ENCODE assay signal across 16 mouse cellular contexts in the genomic region with DNA sequence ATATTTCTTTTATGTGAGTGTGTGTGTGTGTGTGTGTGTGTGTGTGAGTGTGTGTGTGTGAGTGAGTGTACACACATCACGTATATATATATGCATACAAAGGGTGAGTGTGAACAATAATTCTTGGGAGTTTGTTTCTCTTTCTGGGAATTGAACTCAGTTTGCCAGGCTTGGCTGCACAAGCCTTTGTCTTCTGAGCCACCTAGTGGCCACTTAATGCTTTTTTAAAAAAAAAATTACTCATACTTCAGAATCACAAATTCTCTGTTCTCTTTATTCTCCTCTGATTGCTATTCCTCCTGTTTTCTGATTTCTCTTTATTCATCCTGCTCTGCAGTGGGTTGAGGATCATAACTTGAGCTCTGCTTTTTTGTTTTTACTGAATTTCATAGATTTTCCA. TPM values are rescaled to one million over a fixed set of nuclear protein-coding genes. Genes with fewer than 3 reads are reported as not detected.
DNase-seq lines count a peak whose midpoint lies in the region; ATAC-seq and TF ChIP-seq lines count a peak whose summit lies in the region.
"Had no signal": no experiment of that assay in that cellular context is flagged by ENCODE, and none has a peak within 500 bp of the region (broad histone marks: within the 10 kb centered on the region; RNA-seq: fewer than 3 reads in every experiment).

No protein-coding gene starts in this region.

- WGBS in lung, embryonic 14.5 days: 64% methylated on average over 1 of the region's 1 CpGs

- no peak overlapping the region for H3K4me3 ChIP-seq in gastrocnemius, adult 2 months
- no peak overlapping the region for H3K4me3 ChIP-seq in lung, embryonic 14.5 days (ENCODE audit: low read depth, low read length)
- H3K4me3 ChIP-seq: embryonic facial prominence, embryonic 13.5 days; kidney, embryonic 15.5 days; liver, embryonic 13.5 days; neural tube, embryonic 13.5 days had no signal

- no peaks in the 10 kb centered on the region for H3K4me1 ChIP-seq in lung, embryonic 14.5 days (ENCODE audit: insufficient read depth)
- H3K4me1 ChIP-seq: embryonic facial prominence, embryonic 13.5 days; kidney, embryonic 15.5 days; liver, embryonic 13.5 days had no signal

- no peaks in the 10 kb centered on the region for H3K36me3 ChIP-seq in lung, embryonic 14.5 days (ENCODE audit: insufficient read depth)
- H3K36me3 ChIP-seq: embryonic facial prominence, embryonic 13.5 days; kidney, embryonic 15.5 days; liver, embryonic 13.5 days had no signal

- no peak for ATAC-seq in lung, embryonic 14.5 days (ENCODE audit: insufficient read depth)
- ATAC-seq: forebrain, embryonic 16.5 days had no signal

- H3K27ac ChIP-seq in gastrocnemius, adult 2 months: no peak overlapping the region
- H3K27ac ChIP-seq in lung, embryonic 14.5 days (ENCODE audit: low read depth): no peak overlapping the region
- H3K27ac ChIP-seq: embryonic facial prominence, embryonic 13.5 days; kidney, embryonic 15.5 days; liver, embryonic 13.5 days; neural tube, embryonic 13.5 days had no signal

- intact Hi-C loops in gastrocnemius, adult 2 months (cut with DNase I): no loop called here

- no peak overlapping the region for H3K4me2 ChIP-seq in lung, embryonic 14.5 days
- H3K4me2 ChIP-seq: embryonic facial prominence, embryonic 13.5 days; kidney, embryonic 15.5 days; liver, embryonic 13.5 days; neural tube, embryonic 13.5 days had no signal

- H3K9me3 ChIP-seq in lung, embryonic 14.5 days (ENCODE audit: low read depth, low read length): no peaks in the 10 kb centered on the region
- H3K9me3 ChIP-seq: kidney, embryonic 15.5 days; liver, embryonic 13.5 days had no signal

- peak; percentile 35 for TF ChIP-seq CTCF in gastrocnemius, adult 2 months (IDR thresholded peaks at IDR 0.05)
- TF ChIP-seq CTCF in lung, embryonic 14.5 days (IDR thresholded peaks at IDR 0.05; ENCODE audit: low read depth): peak; percentile 40; the same call in 1 of the 2 replicates

- H3K9ac ChIP-seq in lung, embryonic 14.5 days: no peak overlapping the region
- H3K9ac ChIP-seq: embryonic facial prominence, embryonic 13.5 days; kidney, embryonic 15.5 days; liver, embryonic 13.5 days; neural tube, embryonic 13.5 days had no signal

- H3K27me3 ChIP-seq in lung, embryonic 14.5 days (ENCODE audit: insufficient read depth, low read length): no peaks in the 10 kb centered on the region
- H3K27me3 ChIP-seq: embryonic facial prominence, embryonic 13.5 days; kidney, embryonic 15.5 days; liver, embryonic 13.5 days; neural tube, embryonic 13.5 days had no signal

- no peak for DNase-seq in gastrocnemius, adult 2 months
- no peak for DNase-seq in gastrocnemius, postnatal 10 days
- DNase-seq in lung, embryonic 14.5 days: peak; percentile 49
- DNase-seq in lung, postnatal 14 days: no peak
- DNase-seq in ZHBTc4 (ENCODE audit: low read depth, low spot score): peak; percentile 28
- peak; percentile 12 for DNase-seq in naive thymus-derived CD4-positive, alpha-beta T cell, adult 2 months (ENCODE audit: low read depth)
- DNase-seq in Muller cell, postnatal 12 days (ENCODE audit: inconsistent ontology term): no peak
- no peak for DNase-seq in urinary bladder, postnatal 36 days (ENCODE audit: low spot score in 2 of 2)
- DNase-seq: cerebellum, adult 11-12 months; heart, postnatal 36 days; layer of hippocampus, postnatal 36 days; liver, embryonic 13.5 days had no signal

RNA-seq across cellular contexts. Expression of gene Bicd1, which starts 30.5 kb away (rescaled TPM):
- total RNA-seq in gastrocnemius, adult 2 months (2021): under 1 TPM; 0.31 to 0.59 TPM
- total RNA-seq in gastrocnemius, postnatal 10 days (2021): 1 to 10 TPM; 1.2 to 1.7 TPM
- 7.3 and 8.5 TPM in 2 replicates for polyA plus RNA-seq in lung, embryonic 14.5 days (2014; fragmentation: Nextera tagmentation; extraction: Ambion mirVana)

Comparison
In these comparisons a context has a peak if more than half of its experiments do, and no peak if none do; other contexts are left out.
1. DNase-seq: peak in lung, embryonic 14.5 days (single experiment), ZHBTc4 (single experiment) and naive thymus-derived CD4-positive, alpha-beta T cell, adult 2 months (single experiment); none in gastrocnemius, adult 2 months (single experiment), gastrocnemius, postnatal 10 days (single experiment), lung, postnatal 14 days (single experiment), Muller cell, postnatal 12 days (single experiment) and urinary bladder, postnatal 36 days (0 of 2).